Mouse (Mus musculus): Measurements from ENCODE around the gene Zc3h10. TPM values are rescaled to one million over a fixed set of nuclear protein-coding genes. Genes with fewer than 3 reads are reported as not detected.
A peak's percentile ranks its signal among the peaks of the same experiment; 100 is the strongest.
"Not testable (repeated sequence)": the region's sequence is repeated elsewhere in the genome, so short reads cannot be mapped to it uniquely, and the experiment has no call there.

Gene Zc3h10
- total and polyA plus RNA-seq, 2 experiments from 2014 or later = 12.8 to 15.0 TPM

DNA sequence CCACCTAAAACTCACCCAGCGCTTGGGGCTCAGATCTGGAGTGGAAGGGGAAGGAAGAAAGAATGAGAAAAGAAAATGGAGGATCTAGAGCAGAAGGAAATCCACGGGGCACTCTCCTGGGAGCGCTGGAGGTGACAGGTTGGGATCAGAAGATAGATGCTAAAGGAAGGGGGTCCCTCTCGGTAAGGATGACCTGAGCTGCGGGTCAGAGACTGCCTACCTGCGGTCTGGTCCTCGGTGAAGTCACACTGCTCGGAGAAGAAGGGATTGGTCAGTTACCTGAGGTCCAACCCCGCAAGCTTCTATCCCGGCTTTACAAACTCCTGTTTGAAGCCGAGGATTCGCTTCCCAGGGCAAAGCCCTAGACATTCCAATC, 54.3 kb downstream of the Zc3h10 start:
- Histone ChIP-seq H3K4me3 (ENCODE audit: low read depth, low read length) (peak overlapping the region; percentile 61), H3K36me3 (ENCODE audit: insufficient read depth) (peaks cover 34% of the 10 kb centered on the region), H3K9me3 (ENCODE audit: low read length) (no peaks in the 10 kb centered on the region), H3K9ac (peak overlapping the region; percentile 68), H3K27me3 (ENCODE audit: insufficient read depth, low read length) (no peaks in the 10 kb centered on the region), H3K27ac (ENCODE audit: low read depth, low read length) (peak overlapping the region; percentile 90), H3K4me2 (ENCODE audit: low read depth) (peak overlapping the region; percentile 87), H3K4me1 (ENCODE audit: insufficient read depth) (peaks cover 20% of the 10 kb centered on the region)
- under 1% methylated on average over 12 of the region's 12 CpGs for WGBS
- DNase-seq (no peak), ATAC-seq (peak; percentile 12)
- TF ChIP-seq CTCF (IDR thresholded peaks at IDR 0.05; ENCODE audit: low read depth) = no peak

DNA sequence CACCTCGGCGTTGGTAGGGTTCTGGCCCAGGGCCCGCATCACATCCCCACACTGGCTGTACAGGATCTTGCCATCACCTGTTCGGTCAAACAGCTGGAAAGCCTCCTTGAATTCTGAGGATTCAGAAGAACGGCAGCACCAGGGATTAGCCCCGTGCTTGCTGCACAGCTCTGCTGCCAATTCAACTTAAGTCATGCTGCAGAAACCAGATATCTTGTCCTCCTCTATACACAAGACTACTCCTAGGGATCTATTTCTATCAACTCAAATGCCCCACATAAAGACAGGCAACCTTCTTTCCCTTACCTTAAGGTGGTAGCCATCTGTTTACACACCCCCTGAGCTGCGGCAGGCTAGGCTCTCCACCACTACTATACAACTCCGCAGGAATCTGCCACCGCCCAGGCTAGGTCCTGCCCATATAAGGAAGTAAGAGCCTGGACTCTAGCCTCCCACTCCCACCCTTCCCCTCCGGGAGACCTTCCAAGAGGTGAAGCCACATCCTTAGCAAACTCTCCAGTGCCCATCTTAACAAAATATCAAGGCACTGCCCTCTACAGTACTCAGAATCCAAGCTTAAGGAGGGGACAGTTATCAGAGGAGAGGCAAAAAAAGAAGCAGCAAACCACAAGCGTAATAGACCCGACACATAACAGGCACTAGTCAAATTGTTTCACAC, 54.8 kb downstream of the Zc3h10 start:
- peak overlapping the region; percentile 87 for H3K4me2 ChIP-seq (ENCODE audit: low read depth)
- peaks cover 39% of the 10 kb centered on the region for H3K36me3 ChIP-seq (ENCODE audit: insufficient read depth)
- H3K9me3 ChIP-seq (ENCODE audit: low read length) = no peaks in the 10 kb centered on the region
- peak overlapping the region; percentile 90 for H3K27ac ChIP-seq (ENCODE audit: low read depth, low read length)
- no peaks in the 10 kb centered on the region for H3K27me3 ChIP-seq (ENCODE audit: insufficient read depth, low read length)
- WGBS = 28% methylated on average over 12 of the region's 12 CpGs
- DNase-seq = peak; percentile 58
- H3K4me1 ChIP-seq (ENCODE audit: insufficient read depth) = peaks cover 15% of the 10 kb centered on the region
- ATAC-seq = peak; percentile 11; the same call in 1 of the 2 replicates
- peak overlapping the region; percentile 61 for H3K4me3 ChIP-seq (ENCODE audit: low read depth, low read length)
- H3K9ac ChIP-seq = peak overlapping the region; percentile 68
- TF ChIP-seq CTCF (IDR thresholded peaks at IDR 0.05; ENCODE audit: low read depth) = no peak

DNA sequence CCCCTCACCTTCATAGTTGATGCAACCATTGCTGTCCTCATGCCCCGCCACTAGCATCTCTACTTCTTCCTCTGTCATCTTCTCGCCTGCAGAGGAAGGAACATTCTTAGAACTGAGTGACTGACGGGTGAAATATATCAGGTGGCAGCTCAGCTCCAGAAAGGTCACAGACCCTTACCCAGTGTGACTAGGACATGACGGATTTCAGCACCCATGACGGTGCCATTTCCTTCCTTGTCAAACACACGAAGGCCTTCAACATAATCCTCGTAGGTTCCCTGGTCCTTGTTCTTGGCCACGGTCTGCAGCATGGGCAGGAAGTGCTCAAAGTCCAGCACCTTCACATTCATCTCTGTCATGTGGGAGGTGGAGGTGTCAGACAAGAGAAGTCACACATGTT, 55.5 kb downstream of the Zc3h10 start:
- peak overlapping the region; percentile 61 for H3K4me3 ChIP-seq (ENCODE audit: low read depth, low read length)
- peak overlapping the region; percentile 35; the same call in 1 of the 2 replicates for H3K27ac ChIP-seq (ENCODE audit: low read depth, low read length)
- H3K36me3 ChIP-seq (ENCODE audit: insufficient read depth) = peaks cover 46% of the 10 kb centered on the region
- DNase-seq; H3K4me1 ChIP-seq (ENCODE audit: insufficient read depth); H3K9me3 ChIP-seq (ENCODE audit: low read length); ATAC-seq; H3K27me3 ChIP-seq (ENCODE audit: insufficient read depth, low read length): not testable (repeated sequence)
- 0 out of 2 replicates have a peak overlapping the region, but pooled peaks have one; percentile 68 for H3K9ac ChIP-seq
- WGBS = 81% methylated on average over 8 of the region's 8 CpGs
- H3K4me2 ChIP-seq (ENCODE audit: low read depth) = peak overlapping the region; percentile 87

Small RNA genes lying within 50 kb of the gene (microRNA-seq; reads per million reads assigned to microRNA genes)
- gene Gm47275 (0 reads per million in 2 experiments), gene Mir6916 (0.12 to 0.77 reads per million in 2 experiments), gene Mir6917 (0 reads per million in 2 experiments)

Other genes with a start within 250 kb of the Zc3h10 start
- gene Il23a, start 249.0 kb downstream of the Zc3h10 start, total RNA-seq (2014; rRNA removed) = 0.31 TPM in 1 of 2 replicates, not detected in the other
- not detected in 2 replicates for gene Il23a, start 249.0 kb downstream of the Zc3h10 start, polyA plus RNA-seq (2015; fragmentation: Nextera tagmentation; extraction: Ambion mirVana)
- 14.9 and 20.0 TPM in 2 replicates for gene Pan2, start 244.4 kb downstream of the Zc3h10 start, total RNA-seq (2014; rRNA removed)
- gene Pan2, start 244.4 kb downstream of the Zc3h10 start, polyA plus RNA-seq (2015; fragmentation: Nextera tagmentation; extraction: Ambion mirVana) = 9.6 and 11.9 TPM in 2 replicates
- gene Cnpy2, start 225.3 kb downstream of the Zc3h10 start, total RNA-seq (2014; rRNA removed) = 50.1 and 57.5 TPM in 2 replicates
- gene Cnpy2, start 225.3 kb downstream of the Zc3h10 start, polyA plus RNA-seq (2015; fragmentation: Nextera tagmentation; extraction: Ambion mirVana) = 179 and 205 TPM in 2 replicates
- 205 and 250 TPM in 2 replicates for gene Cs, start 210.0 kb downstream of the Zc3h10 start, total RNA-seq (2014; rRNA removed)
- gene Cs, start 210.0 kb downstream of the Zc3h10 start, polyA plus RNA-seq (2015; fragmentation: Nextera tagmentation; extraction: Ambion mirVana) = 203 and 255 TPM in 2 replicates
- 34.0 and 41.6 TPM in 2 replicates for gene Coq10a, start 178.8 kb downstream of the Zc3h10 start, total RNA-seq (2014; rRNA removed)
- 48.2 and 50.0 TPM in 2 replicates for gene Coq10a, start 178.8 kb downstream of the Zc3h10 start, polyA plus RNA-seq (2015; fragmentation: Nextera tagmentation; extraction: Ambion mirVana)
- 22.3 and 32.6 TPM in 2 replicates for gene Ankrd52, start 170.7 kb downstream of the Zc3h10 start, total RNA-seq (2014; rRNA removed)
- gene Ankrd52, start 170.7 kb downstream of the Zc3h10 start, polyA plus RNA-seq (2015; fragmentation: Nextera tagmentation; extraction: Ambion mirVana) = 4.7 and 7.7 TPM in 2 replicates
- gene Slc39a5, start 146.5 kb downstream of the Zc3h10 start, total RNA-seq (2014; rRNA removed) = 0.24 and 0.69 TPM in 2 replicates
- gene Slc39a5, start 146.5 kb downstream of the Zc3h10 start, polyA plus RNA-seq (2015; fragmentation: Nextera tagmentation; extraction: Ambion mirVana) = 0.10 and 0.42 TPM in 2 replicates
- 82.2 and 90.1 TPM in 2 replicates for gene Nabp2, start 136.3 kb downstream of the Zc3h10 start, total RNA-seq (2014; rRNA removed)
- gene Nabp2, start 136.3 kb downstream of the Zc3h10 start, polyA plus RNA-seq (2015; fragmentation: Nextera tagmentation; extraction: Ambion mirVana) = 158 and 159 TPM in 2 replicates
- gene Rnf41, start 136.1 kb downstream of the Zc3h10 start, total RNA-seq (2014; rRNA removed) = 118 and 129 TPM in 2 replicates
- 95.9 and 108 TPM in 2 replicates for gene Rnf41, start 136.1 kb downstream of the Zc3h10 start, polyA plus RNA-seq (2015; fragmentation: Nextera tagmentation; extraction: Ambion mirVana)
- 197 and 223 TPM in 2 replicates for gene Smarcc2, start 88.5 kb downstream of the Zc3h10 start, total RNA-seq (2014; rRNA removed)
- 117 and 134 TPM in 2 replicates for gene Smarcc2, start 88.5 kb downstream of the Zc3h10 start, polyA plus RNA-seq (2015; fragmentation: Nextera tagmentation; extraction: Ambion mirVana)
- 694 and 855 TPM in 2 replicates for gene Myl6, start 53.6 kb downstream of the Zc3h10 start, total RNA-seq (2014; rRNA removed)
- 844 and 972 TPM in 2 replicates for gene Myl6, start 53.6 kb downstream of the Zc3h10 start, polyA plus RNA-seq (2015; fragmentation: Nextera tagmentation; extraction: Ambion mirVana)
- 23.7 and 31.4 TPM in 2 replicates for gene Myl6b, start 49.1 kb downstream of the Zc3h10 start, total RNA-seq (2014; rRNA removed)
- gene Myl6b, start 49.1 kb downstream of the Zc3h10 start, polyA plus RNA-seq (2015; fragmentation: Nextera tagmentation; extraction: Ambion mirVana) = 4.5 and 4.8 TPM in 2 replicates
- 9.9 and 14.8 TPM in 2 replicates for gene Esyt1, start 21.9 kb downstream of the Zc3h10 start, total RNA-seq (2014; rRNA removed)
- gene Esyt1, start 21.9 kb downstream of the Zc3h10 start, polyA plus RNA-seq (2015; fragmentation: Nextera tagmentation; extraction: Ambion mirVana) = 4.4 and 5.3 TPM in 2 replicates
- gene Rpl41, start 1.5 kb upstream of the Zc3h10 start, total RNA-seq (2014; rRNA removed) = 877 and 1,605 TPM in 2 replicates
- gene Rpl41, start 1.5 kb upstream of the Zc3h10 start, polyA plus RNA-seq (2015; fragmentation: Nextera tagmentation; extraction: Ambion mirVana) = 2,439 and 3,234 TPM in 2 replicates
- gene Pa2g4, start 18.2 kb upstream of the Zc3h10 start, total RNA-seq (2014; rRNA removed) = 119 and 122 TPM in 2 replicates
- 128 and 135 TPM in 2 replicates for gene Pa2g4, start 18.2 kb upstream of the Zc3h10 start, polyA plus RNA-seq (2015; fragmentation: Nextera tagmentation; extraction: Ambion mirVana)
- 1.3 and 1.4 TPM in 2 replicates for gene Erbb3, start 41.9 kb upstream of the Zc3h10 start, total RNA-seq (2014; rRNA removed)
- 0.41 and 0.68 TPM in 2 replicates for gene Erbb3, start 41.9 kb upstream of the Zc3h10 start, polyA plus RNA-seq (2015; fragmentation: Nextera tagmentation; extraction: Ambion mirVana)
- 859 and 1,363 TPM in 2 replicates for gene Rps26, start 79.0 kb upstream of the Zc3h10 start, total RNA-seq (2014; rRNA removed)
- gene Rps26, start 79.0 kb upstream of the Zc3h10 start, polyA plus RNA-seq (2015; fragmentation: Nextera tagmentation; extraction: Ambion mirVana) = 436 and 640 TPM in 2 replicates
- 8.4 and 15.6 TPM in 2 replicates for gene Ikzf4, start 98.2 kb upstream of the Zc3h10 start, total RNA-seq (2014; rRNA removed)
- 6.3 and 11.3 TPM in 2 replicates for gene Ikzf4, start 98.2 kb upstream of the Zc3h10 start, polyA plus RNA-seq (2015; fragmentation: Nextera tagmentation; extraction: Ambion mirVana)
- 10.6 and 12.6 TPM in 2 replicates for gene Suox, start 126.3 kb upstream of the Zc3h10 start, total RNA-seq (2014; rRNA removed)
- gene Suox, start 126.3 kb upstream of the Zc3h10 start, polyA plus RNA-seq (2015; fragmentation: Nextera tagmentation; extraction: Ambion mirVana) = 8.4 and 10.1 TPM in 2 replicates
- 133 TPM in 2 replicates for gene Rab5b, start 148.5 kb upstream of the Zc3h10 start, total RNA-seq (2014; rRNA removed)
- gene Rab5b, start 148.5 kb upstream of the Zc3h10 start, polyA plus RNA-seq (2015; fragmentation: Nextera tagmentation; extraction: Ambion mirVana) = 104 and 118 TPM in 2 replicates
- 0.85 and 1.2 TPM in 2 replicates for gene Pmel, start 156.4 kb upstream of the Zc3h10 start, total RNA-seq (2014; rRNA removed)
- gene Pmel, start 156.4 kb upstream of the Zc3h10 start, polyA plus RNA-seq (2015; fragmentation: Nextera tagmentation; extraction: Ambion mirVana) = 0.67 and 0.86 TPM in 2 replicates
- gene Cdk2, start 157.3 kb upstream of the Zc3h10 start, total RNA-seq (2014; rRNA removed) = 8.5 and 10.0 TPM in 2 replicates
- 9.9 and 10.3 TPM in 2 replicates for gene Cdk2, start 157.3 kb upstream of the Zc3h10 start, polyA plus RNA-seq (2015; fragmentation: Nextera tagmentation; extraction: Ambion mirVana)
- gene Dgka, start 197.1 kb upstream of the Zc3h10 start, total RNA-seq (2014; rRNA removed) = 5.6 and 7.2 TPM in 2 replicates
- gene Dgka, start 197.1 kb upstream of the Zc3h10 start, polyA plus RNA-seq (2015; fragmentation: Nextera tagmentation; extraction: Ambion mirVana) = 4.3 and 4.8 TPM in 2 replicates
- gene Pym1, start 200.1 kb upstream of the Zc3h10 start, total RNA-seq (2014; rRNA removed) = 67.7 and 68.4 TPM in 2 replicates
- 51.6 and 61.2 TPM in 2 replicates for gene Pym1, start 200.1 kb upstream of the Zc3h10 start, polyA plus RNA-seq (2015; fragmentation: Nextera tagmentation; extraction: Ambion mirVana)
- gene Mmp19, start 243.1 kb upstream of the Zc3h10 start, total RNA-seq (2014; rRNA removed) = 0.57 and 0.69 TPM in 2 replicates
- 0.33 and 0.36 TPM in 2 replicates for gene Mmp19, start 243.1 kb upstream of the Zc3h10 start, polyA plus RNA-seq (2015; fragmentation: Nextera tagmentation; extraction: Ambion mirVana)